In genomic region chr11:69606491-69606795, GRCm38 (mm10) we compare ENCODE assay signal across 8 mouse cellular contexts. TPM values are rescaled to one million over a fixed set of nuclear protein-coding genes. Genes with fewer than 3 reads are reported as not detected.
DNase-seq lines count a peak whose midpoint lies in the region; ATAC-seq and TF ChIP-seq lines count a peak whose summit lies in the region.

No protein-coding gene starts in this region.

- no peak for ATAC-seq in heart, embryonic 11.5 days (replicated peaks; ENCODE audit: insufficient number of reproducible peaks, low FRiP score, low TSS enrichment)
- ATAC-seq in forebrain, postnatal 0 days: no peak
- no peak for ATAC-seq in liver, postnatal 0 days

- no peaks in the 10 kb centered on the region for H3K27me3 ChIP-seq in heart, embryonic 11.5 days (ENCODE audit: control insufficient read depth, insufficient read depth, low read length)
- peaks cover 8% of the 10 kb centered on the region for H3K27me3 ChIP-seq in ES-Bruce4 (ENCODE audit: control insufficient read depth, insufficient read depth, low read length, poor library complexity, severe bottlenecking)
- no peaks in the 10 kb centered on the region for H3K27me3 ChIP-seq in forebrain, postnatal 0 days (ENCODE audit: insufficient read depth, low read length)
- H3K27me3 ChIP-seq in liver, postnatal 0 days (ENCODE audit: insufficient read depth, low read length): peaks cover 7% of the 10 kb centered on the region; the same call in 1 of the 2 replicates

- no peaks in the 10 kb centered on the region for H3K9me3 ChIP-seq in heart, embryonic 11.5 days (replicated peaks; ENCODE audit: control insufficient read depth, low read length)
- no peaks in the 10 kb centered on the region for H3K9me3 ChIP-seq in ES-Bruce4 (replicated peaks; ENCODE audit: control insufficient read depth, insufficient read depth, low read length, poor library complexity, severe bottlenecking)
- no peaks in the 10 kb centered on the region for H3K9me3 ChIP-seq in forebrain, postnatal 0 days (ENCODE audit: low read length)
- H3K9me3 ChIP-seq in liver, postnatal 0 days (ENCODE audit: low read length): no peaks in the 10 kb centered on the region

- TF ChIP-seq POLR2A in ES-Bruce4 (IDR thresholded peaks at IDR 0.05; ENCODE audit: insufficient read depth, low read length): no peak

- TF ChIP-seq CTCF in ES-Bruce4 (IDR thresholded peaks at IDR 0.05; ENCODE audit: low read depth, low read length): no peak
- TF ChIP-seq CTCF in forebrain, postnatal 0 days (IDR thresholded peaks at IDR 0.05; ENCODE audit: low read depth): no peak
- no peak for TF ChIP-seq CTCF in liver, postnatal 0 days (IDR thresholded peaks at IDR 0.05; ENCODE audit: low read depth)

- peaks cover 21% of the 10 kb centered on the region for H3K4me1 ChIP-seq in heart, embryonic 11.5 days (ENCODE audit: control insufficient read depth, insufficient read depth, low read length)
- H3K4me1 ChIP-seq in ES-Bruce4 (ENCODE audit: control insufficient read depth, insufficient read depth, low read length): no peaks in the 10 kb centered on the region
- peaks cover 8% of the 10 kb centered on the region for H3K4me1 ChIP-seq in forebrain, postnatal 0 days (ENCODE audit: insufficient read depth)
- peaks cover 28% of the 10 kb centered on the region for H3K4me1 ChIP-seq in liver, postnatal 0 days (ENCODE audit: insufficient read depth)

- H3K4me3 ChIP-seq in heart, embryonic 11.5 days (ENCODE audit: low read depth, low read length): peak overlapping the region; percentile 59
- H3K4me3 ChIP-seq in ES-Bruce4 (ENCODE audit: low read depth, low read length): 0 out of 2 replicates have a peak overlapping the region, but pooled peaks have one; percentile 7
- peak overlapping the region; percentile 48 for H3K4me3 ChIP-seq in forebrain, postnatal 0 days (ENCODE audit: low read depth, low read length)
- H3K4me3 ChIP-seq in liver, postnatal 0 days (ENCODE audit: low read depth, low read length): peak overlapping the region; percentile 59

- peak overlapping the region; percentile 54 for H3K9ac ChIP-seq in heart, embryonic 11.5 days (ENCODE audit: low read depth, low read length)
- H3K9ac ChIP-seq in ES-Bruce4 (ENCODE audit: low read depth, poor library complexity, severe bottlenecking): peak overlapping the region; percentile 31; the same call in 1 of the 2 replicates
- no peak overlapping the region for H3K9ac ChIP-seq in forebrain, postnatal 0 days
- peak overlapping the region; percentile 67 for H3K9ac ChIP-seq in liver, postnatal 0 days (replicated peaks)

- WGBS in heart, embryonic 11.5 days (ENCODE audit: insufficient replicate concordance): 67% methylated on average over 2 of the region's 2 CpGs
- WGBS in forebrain, postnatal 0 days: 75% methylated on average over 2 of the region's 2 CpGs
- 68% methylated on average over 2 of the region's 2 CpGs for WGBS in liver, postnatal 0 days (ENCODE audit: insufficient replicate concordance)

- DNase-seq in heart, adult 11 months: no peak
- DNase-seq in forebrain, postnatal 0 days: no peak
- DNase-seq in liver, postnatal 0 days: no peak
- DNase-seq in left cerebral cortex, postnatal 14 days (ENCODE audit: low spot score in 2 of 2): no peak
- DNase-seq in spleen, postnatal 36 days (ENCODE audit: low spot score in 2 of 2): no peak
- no peak for DNase-seq in retina, embryonic 14.5 days (ENCODE audit: low spot score)

- no peaks in the 10 kb centered on the region for H3K36me3 ChIP-seq in heart, embryonic 11.5 days (ENCODE audit: control insufficient read depth, insufficient read depth, low read length)
- H3K36me3 ChIP-seq in ES-Bruce4 (ENCODE audit: control insufficient read depth, insufficient read depth, low read length, poor library complexity, severe bottlenecking): no peaks in the 10 kb centered on the region
- peaks cover 3% of the 10 kb centered on the region; the same call in 1 of the 2 replicates for H3K36me3 ChIP-seq in forebrain, postnatal 0 days (ENCODE audit: insufficient read depth)
- no peaks in the 10 kb centered on the region for H3K36me3 ChIP-seq in liver, postnatal 0 days (replicated peaks; ENCODE audit: insufficient read depth, low read length)

- peak overlapping the region; percentile 50; the same call in 1 of the 2 replicates for H3K27ac ChIP-seq in heart, embryonic 11.5 days (ENCODE audit: low read depth, low read length)
- no peak overlapping the region for H3K27ac ChIP-seq in ES-Bruce4 (ENCODE audit: insufficient read depth, low read length)
- peak overlapping the region; percentile 59; the same call in 1 of the 2 replicates for H3K27ac ChIP-seq in forebrain, postnatal 0 days (ENCODE audit: low read depth, low read length)
- H3K27ac ChIP-seq in liver, postnatal 0 days (ENCODE audit: low read depth): peak overlapping the region; percentile 76

- no peak for TF ChIP-seq EP300 in ES-Bruce4 (IDR thresholded peaks at IDR 0.05; ENCODE audit: insufficient read depth, low read depth, low read length)
- TF ChIP-seq EP300 in liver, postnatal 0 days (IDR thresholded peaks at IDR 0.05; ENCODE audit: low read depth): no peak

- intact Hi-C loops in left cerebral cortex, postnatal 14 days (cut with DNase I): no loop called here

- peak overlapping the region; percentile 99 for H3K4me2 ChIP-seq in heart, embryonic 11.5 days
- peak overlapping the region; percentile 94 for H3K4me2 ChIP-seq in forebrain, postnatal 0 days (ENCODE audit: low read depth)
- peak overlapping the region; percentile 100 for H3K4me2 ChIP-seq in liver, postnatal 0 days (ENCODE audit: low read depth, low read length)

RNA-seq across cellular contexts. Expression of gene Atp1b2, which starts 0.7 kb away (rescaled TPM):
- 31.0 and 36.2 TPM in 2 replicates for polyA plus RNA-seq in heart, embryonic 11.5 days (2014; fragmentation: Nextera tagmentation; extraction: Ambion mirVana)
- 20.4 and 24.0 TPM in 2 replicates for polyA plus RNA-seq in ES-Bruce4 (2011; ENCODE audit: insufficient read depth, insufficient read length, low read depth, missing spikeins)
- total RNA-seq in forebrain, postnatal 0 days (2014; rRNA removed): 38.9 and 74.0 TPM in 2 replicates
- 83.2 and 106 TPM in 2 replicates for polyA plus RNA-seq in forebrain, postnatal 0 days (2015; fragmentation: Nextera tagmentation; extraction: Ambion mirVana)
- 4.0 and 5.3 TPM in 2 replicates for polyA plus RNA-seq in liver, postnatal 0 days (2015; fragmentation: Nextera tagmentation; extraction: Ambion mirVana)
- 100 to 1,000 TPM; 451 to 452 TPM for total RNA-seq in left cerebral cortex, postnatal 14 days (2021)

RNA-seq across cellular contexts. Expression of gene Shbg, which starts 11.3 kb away (rescaled TPM):
- 1.5 TPM in 1 of 2 replicates, not detected in the other for polyA plus RNA-seq in heart, embryonic 11.5 days (2014; fragmentation: Nextera tagmentation; extraction: Ambion mirVana)
- polyA plus RNA-seq in ES-Bruce4 (2011; ENCODE audit: insufficient read depth, insufficient read length, low read depth, missing spikeins): not detected in 2 replicates
- total RNA-seq in forebrain, postnatal 0 days (2014; rRNA removed): not detected in 2 replicates
- polyA plus RNA-seq in forebrain, postnatal 0 days (2015; fragmentation: Nextera tagmentation; extraction: Ambion mirVana): not detected in 2 replicates
- 4.3 and 4.7 TPM in 2 replicates for polyA plus RNA-seq in liver, postnatal 0 days (2015; fragmentation: Nextera tagmentation; extraction: Ambion mirVana)
- not detected for total RNA-seq in left cerebral cortex, postnatal 14 days (2021)

RNA-seq across cellular contexts. Expression of gene Sat2, which starts 15.4 kb away (rescaled TPM):
- 15.2 and 16.4 TPM in 2 replicates for polyA plus RNA-seq in heart, embryonic 11.5 days (2014; fragmentation: Nextera tagmentation; extraction: Ambion mirVana)
- polyA plus RNA-seq in ES-Bruce4 (2011; ENCODE audit: insufficient read depth, insufficient read length, low read depth, missing spikeins): 9.1 and 9.6 TPM in 2 replicates
- total RNA-seq in forebrain, postnatal 0 days (2014; rRNA removed): 8.6 and 18.9 TPM in 2 replicates
- 27.3 and 28.0 TPM in 2 replicates for polyA plus RNA-seq in forebrain, postnatal 0 days (2015; fragmentation: Nextera tagmentation; extraction: Ambion mirVana)
- 15.2 and 18.7 TPM in 2 replicates for polyA plus RNA-seq in liver, postnatal 0 days (2015; fragmentation: Nextera tagmentation; extraction: Ambion mirVana)
- 10 to 100 TPM in 1 of 2 experiments, 1 to 10 TPM in 1; 9.9 to 10.2 TPM for total RNA-seq in left cerebral cortex, postnatal 14 days (2021)

RNA-seq across cellular contexts. Expression of gene Trp53, which starts 26.3 kb away (rescaled TPM):
- 103 and 107 TPM in 2 replicates for polyA plus RNA-seq in heart, embryonic 11.5 days (2014; fragmentation: Nextera tagmentation; extraction: Ambion mirVana)
- 230 and 277 TPM in 2 replicates for polyA plus RNA-seq in ES-Bruce4 (2011; ENCODE audit: insufficient read depth, insufficient read length, low read depth, missing spikeins)
- total RNA-seq in forebrain, postnatal 0 days (2014; rRNA removed): 40.1 and 43.1 TPM in 2 replicates
- polyA plus RNA-seq in forebrain, postnatal 0 days (2015; fragmentation: Nextera tagmentation; extraction: Ambion mirVana): 52.4 and 59.8 TPM in 2 replicates
- polyA plus RNA-seq in liver, postnatal 0 days (2015; fragmentation: Nextera tagmentation; extraction: Ambion mirVana): 32.6 and 33.5 TPM in 2 replicates
- 10 to 100 TPM; 21.2 to 21.9 TPM for total RNA-seq in left cerebral cortex, postnatal 14 days (2021)

RNA-seq across cellular contexts. Expression of gene Fxr2, which starts 26.3 kb away (rescaled TPM):
- 21.1 and 29.0 TPM in 2 replicates for polyA plus RNA-seq in heart, embryonic 11.5 days (2014; fragmentation: Nextera tagmentation; extraction: Ambion mirVana)
- 170 and 173 TPM in 2 replicates for polyA plus RNA-seq in ES-Bruce4 (2011; ENCODE audit: insufficient read depth, insufficient read length, low read depth, missing spikeins)
- 83.9 and 94.5 TPM in 2 replicates for total RNA-seq in forebrain, postnatal 0 days (2014; rRNA removed)
- polyA plus RNA-seq in forebrain, postnatal 0 days (2015; fragmentation: Nextera tagmentation; extraction: Ambion mirVana): 23.1 and 25.2 TPM in 2 replicates
- polyA plus RNA-seq in liver, postnatal 0 days (2015; fragmentation: Nextera tagmentation; extraction: Ambion mirVana): 6.8 TPM in 2 replicates
- total RNA-seq in left cerebral cortex, postnatal 14 days (2021): 100 to 1,000 TPM; 107 TPM

Comparison
In these comparisons a context has a peak if more than half of its experiments do, and no peak if none do; other contexts are left out.
1. H3K4me3 ChIP-seq: peak in every context shown above with its lines; median percentile 59 in heart, embryonic 11.5 days; 59 in liver, postnatal 0 days; 48 in forebrain, postnatal 0 days; 7 in ES-Bruce4.